Mouse (Mus musculus) stomach, postnatal 0 days (tissue): Measurements from ENCODE around the gene Gm10972. TPM values are rescaled to one million over a fixed set of nuclear protein-coding genes. Genes with fewer than 3 reads are reported as not detected.
"Not testable (repeated sequence)": the region's sequence is repeated elsewhere in the genome, so short reads cannot be mapped to it uniquely, and the experiment has no call there.

ENCODE experiments used
- ATAC-seq: fragments of 200-750 bp; cut with Nextera tagmentation; 2 replicates; pipeline ENCODE4 v1.8.0; 2017; ENCODE audit not compliant: low FRiP score, low TSS enrichment
- DNase-seq: peaks from one replicate; pipeline ENCODE4 v3.0.0-alpha.2; 2016; ENCODE audit warnings: low spot score
- H3K27ac ChIP-seq: fragments of 300-500 bp; sonication (generic); replicated peaks from 2 replicates; pipeline ENCODE4 v1.5.1; 2014; ENCODE audit warnings: mild to moderate bottlenecking, control low read depth
- H3K27me3 ChIP-seq: fragments of 300-500 bp; sonication (generic); 2 replicates; pipeline ENCODE4 v1.6.1; 2014; ENCODE audit warnings: low read length; ENCODE audit not compliant: control insufficient read depth, insufficient read depth
- H3K36me3 ChIP-seq: fragments of 300-500 bp; sonication (generic); 2 replicates; pipeline ENCODE4 v1.6.1; 2014; ENCODE audit warnings: low read length, mixed read lengths; ENCODE audit not compliant: control insufficient read depth, insufficient read depth
- H3K4me1 ChIP-seq: fragments of 300-500 bp; sonication (generic); replicated peaks from 2 replicates; pipeline ENCODE4 v1.6.1; 2014; ENCODE audit warnings: antibody characterized with exemption; ENCODE audit not compliant: control insufficient read depth, insufficient read depth
- H3K4me2 ChIP-seq: fragments of 300-500 bp; sonication (generic); replicated peaks from 2 replicates; pipeline ENCODE4 v1.6.1; 2014; ENCODE audit warnings: low read depth, mild to moderate bottlenecking, control low read depth, moderate library complexity
- H3K4me3 ChIP-seq: fragments of 300-500 bp; sonication (generic); 2 replicates; pipeline ENCODE4 v1.5.1; 2014; ENCODE audit warnings: low read depth, low read length, control low read depth
- H3K9ac ChIP-seq: fragments of 300-500 bp; sonication (generic); 2 replicates; pipeline ENCODE4 v1.6.1; 2014; ENCODE audit warnings: mild to moderate bottlenecking, low read length, control low read depth, mixed read lengths
- H3K9me3 ChIP-seq: fragments of 300-500 bp; sonication (generic); 2 replicates; pipeline ENCODE4 v1.6.1; 2016; ENCODE audit warnings: low read length; ENCODE audit not compliant: control insufficient read depth
- CTCF ChIP-seq: IDR thresholded peaks from 2 replicates; pipeline ENCODE4 v1.5.1; 2016; ENCODE audit warnings: antibody characterized with exemption, low read depth, mild to moderate bottlenecking, moderate library complexity
- EP300 ChIP-seq: optimal IDR thresholded peaks from 2 replicates; pipeline ENCODE3; 2016; ENCODE audit warnings: antibody characterized with exemption
- WGBS: fragments of 180-500 bp; shearing (Covaris S2); extraction: QIAGEN DNeasy Blood & Tissue Kit; methylation state at CpG from one replicate; pipeline ENCODE4 v1.1.7; 2014; 5-methylcytosine and 5-hydroxymethylcytosine counted together
- polyA plus RNA-seq: library from polyadenylated mRNA; unstranded; fragments of >200 nt; fragmentation: Nextera tagmentation; extraction: Ambion mirVana; gene quantifications from 2 replicates; pipeline ENCODE4 v1.2.1, GENCODE M21; 2015

The Gm10972 gene
- polyA plus RNA-seq, 1 experiment from 2014 or later: not detected

DNA sequence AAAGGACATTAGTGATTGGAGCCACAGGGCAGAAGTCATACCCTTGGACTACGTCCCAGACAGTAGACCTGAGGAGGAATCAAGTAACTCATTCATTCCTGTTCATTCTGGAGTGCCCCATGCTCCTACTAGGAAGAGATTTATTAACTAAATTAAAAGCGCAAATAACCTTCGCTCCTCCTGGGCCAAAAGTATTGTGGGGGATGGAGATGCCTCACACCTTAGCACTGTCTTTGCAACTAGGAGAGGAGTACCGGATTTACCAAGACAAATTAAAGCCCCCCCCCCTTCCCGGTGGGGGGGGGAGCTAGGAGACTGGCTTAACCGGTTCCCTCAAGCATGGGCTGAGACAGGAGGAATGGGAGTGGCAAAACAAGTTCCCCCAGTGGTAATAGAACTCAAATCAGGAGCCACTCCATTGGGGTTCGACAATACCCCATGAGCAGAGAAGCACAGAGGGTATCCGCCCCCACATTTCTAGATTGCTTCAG is 36.5 kb downstream of the Gm10972 start:
- Histone ChIP-seq H3K27me3 (no peaks in the 10 kb centered on the region), H3K36me3 (no peaks in the 10 kb centered on the region), H3K4me1 (no peaks in the 10 kb centered on the region), H3K4me2 (no peak overlapping the region), H3K9me3 (no peaks in the 10 kb centered on the region), H3K9ac (no peak overlapping the region), H3K27ac (0 out of 2 replicates have a peak overlapping the region, but pooled peaks have one; percentile 13), H3K4me3 (no peak overlapping the region)
- 47% methylated on average over 8 of the region's 8 CpGs for WGBS
- no peak for TF ChIP-seq CTCF
- TF ChIP-seq EP300: peak; percentile 87
- ATAC-seq (peak; percentile 45), DNase-seq (peak; percentile 69)

DNA sequence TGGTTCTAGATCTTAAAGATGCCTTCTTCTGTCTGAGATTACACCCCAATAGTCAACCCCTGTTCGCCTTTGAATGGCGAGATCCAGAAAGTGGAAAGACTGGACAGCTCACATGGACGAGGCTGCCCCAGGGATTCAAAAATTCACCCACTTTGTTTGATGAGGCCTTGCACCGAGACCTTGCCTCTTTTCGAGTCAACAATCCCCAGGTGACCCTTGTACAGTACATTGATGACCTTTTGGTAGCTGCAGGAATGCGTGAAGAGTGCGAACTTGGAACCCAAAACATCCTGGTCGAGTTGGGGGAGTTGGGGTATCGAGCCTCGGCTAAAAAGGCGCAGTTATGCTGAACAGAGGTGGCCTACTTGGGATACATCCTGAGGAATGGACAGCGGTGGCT is 37.1 kb downstream of the Gm10972 start:
- not testable (repeated sequence) for ATAC-seq, H3K4me3 ChIP-seq, H3K27me3 ChIP-seq, H3K9me3 ChIP-seq, H3K4me2 ChIP-seq, H3K27ac ChIP-seq, H3K9ac ChIP-seq, H3K36me3 ChIP-seq, H3K4me1 ChIP-seq, DNase-seq
- 80% methylated on average over 12 of the region's 12 CpGs for WGBS

GRCm38 (mm10) chr3:94680783-94681182 is 37.9 kb downstream of the Gm10972 start:
- 66% methylated on average over 16 of the region's 16 CpGs for WGBS
- Histone ChIP-seq H3K4me1 (no peaks in the 10 kb centered on the region), H3K9me3 (no peaks in the 10 kb centered on the region), H3K9ac (no peak overlapping the region), H3K36me3 (no peaks in the 10 kb centered on the region), H3K4me2 (peak overlapping the region; percentile 24; the same call in 1 of the 2 replicates), H3K27me3 (no peaks in the 10 kb centered on the region), H3K27ac (no peak overlapping the region; the same call in 1 of the 2 replicates), H3K4me3 (no peak overlapping the region)
- DNase-seq (peak; percentile 51), ATAC-seq (peak; percentile 85)
- TF ChIP-seq CTCF: no peak
- no peak for TF ChIP-seq EP300

GRCm38 (mm10) chr3:94683646-94684045 is 40.7 kb downstream of the Gm10972 start:
- no peak for DNase-seq
- Histone ChIP-seq H3K4me3 (no peak overlapping the region), H3K36me3 (no peaks in the 10 kb centered on the region), H3K9ac (no peak overlapping the region), H3K4me2 (no peak overlapping the region), H3K9me3 (no peaks in the 10 kb centered on the region), H3K27me3 (no peaks in the 10 kb centered on the region), H3K4me1 (no peaks in the 10 kb centered on the region), H3K27ac (no peak overlapping the region)
- ATAC-seq: no peak
- TF ChIP-seq CTCF (no peak), EP300 (no peak)
- 77% methylated on average over 6 of the region's 6 CpGs for WGBS

DNA sequence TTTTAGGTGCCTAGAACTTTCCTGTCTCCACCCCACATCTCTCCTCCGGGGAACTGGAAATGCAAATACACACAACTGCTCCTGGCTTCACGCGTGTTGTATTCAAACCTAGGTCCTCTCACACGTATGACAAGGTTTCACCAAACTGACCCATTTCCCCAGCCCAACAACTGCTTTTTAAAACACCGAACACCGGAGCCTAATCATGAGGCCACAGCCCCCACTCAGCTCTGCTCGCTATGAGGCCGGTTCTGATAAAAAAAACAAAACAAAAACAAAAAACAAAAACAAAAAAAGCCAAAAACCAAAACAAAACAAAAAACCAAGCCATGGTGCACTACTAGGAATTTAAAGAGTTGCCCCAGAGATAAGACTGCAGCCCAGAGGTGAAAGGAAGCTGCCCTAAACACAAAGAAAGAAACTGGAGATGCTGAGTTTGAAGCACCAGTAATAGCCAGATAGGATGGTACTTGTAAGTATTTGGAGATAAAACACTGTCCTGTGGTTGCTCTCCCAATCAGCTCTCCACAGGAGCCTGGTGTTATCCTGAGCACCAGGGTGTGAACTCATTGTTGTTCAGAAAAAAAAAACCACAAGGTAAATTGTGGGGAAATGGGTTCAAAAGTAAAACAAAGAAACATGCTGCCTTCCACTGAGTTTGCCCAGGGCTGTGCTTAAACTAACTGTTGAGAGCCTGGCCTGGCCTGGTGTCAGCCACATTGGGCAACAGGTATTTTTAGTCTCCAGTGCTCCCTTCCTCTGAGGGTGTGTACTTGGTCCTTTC is 43.3 kb downstream of the Gm10972 start:
- WGBS: 85% methylated on average over 8 of the region's 8 CpGs
- not testable (repeated sequence) for H3K9ac ChIP-seq
- ATAC-seq: peak; percentile 51; the same call in 1 of the 2 replicates

GRCm38 (mm10) chr3:94688698-94689097 is 45.8 kb downstream of the Gm10972 start:
- 85% methylated on average over 3 of the region's 3 CpGs for WGBS

More for the DNA sequence above, 43.3 kb downstream of the Gm10972 start:
- H3K4me2 ChIP-seq, H3K36me3 ChIP-seq, DNase-seq, H3K4me1 ChIP-seq, H3K4me3 ChIP-seq, H3K27ac ChIP-seq, H3K9me3 ChIP-seq, H3K27me3 ChIP-seq: not testable (repeated sequence)

DNA sequence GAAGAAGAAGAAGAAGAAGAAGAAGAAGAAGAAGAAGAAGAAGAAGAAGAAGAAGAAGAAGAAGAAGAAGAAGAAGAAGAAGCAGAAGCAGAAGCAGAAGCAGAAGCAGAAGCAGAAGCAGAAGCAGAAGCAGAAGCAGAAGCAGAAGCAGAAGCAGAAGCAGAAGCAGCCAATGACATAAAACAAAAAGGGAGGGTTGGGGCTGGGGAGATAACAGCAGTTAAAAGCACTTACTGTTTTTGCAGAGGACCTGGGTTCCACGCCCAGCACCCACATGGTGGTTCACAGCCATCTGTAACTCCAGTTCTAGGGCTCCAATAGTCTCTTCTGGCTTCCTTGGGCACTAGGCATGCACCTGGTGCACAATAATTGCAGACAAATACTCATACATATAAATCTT is 46.3 kb downstream of the Gm10972 start:
- not testable (repeated sequence) for ATAC-seq, H3K4me2 ChIP-seq, H3K27me3 ChIP-seq, H3K4me3 ChIP-seq, H3K36me3 ChIP-seq, H3K9ac ChIP-seq, DNase-seq, H3K27ac ChIP-seq, H3K4me1 ChIP-seq, H3K9me3 ChIP-seq
- 59% methylated on average over 1 of the region's 1 CpGs for WGBS

More at GRCm38 (mm10) chr3:94688698-94689097, 45.8 kb downstream of the Gm10972 start:
- not testable (repeated sequence) for H3K9me3 ChIP-seq, H3K9ac ChIP-seq, H3K4me1 ChIP-seq, H3K36me3 ChIP-seq, DNase-seq, H3K27ac ChIP-seq, H3K4me3 ChIP-seq, ATAC-seq, H3K27me3 ChIP-seq, H3K4me2 ChIP-seq

DNA sequence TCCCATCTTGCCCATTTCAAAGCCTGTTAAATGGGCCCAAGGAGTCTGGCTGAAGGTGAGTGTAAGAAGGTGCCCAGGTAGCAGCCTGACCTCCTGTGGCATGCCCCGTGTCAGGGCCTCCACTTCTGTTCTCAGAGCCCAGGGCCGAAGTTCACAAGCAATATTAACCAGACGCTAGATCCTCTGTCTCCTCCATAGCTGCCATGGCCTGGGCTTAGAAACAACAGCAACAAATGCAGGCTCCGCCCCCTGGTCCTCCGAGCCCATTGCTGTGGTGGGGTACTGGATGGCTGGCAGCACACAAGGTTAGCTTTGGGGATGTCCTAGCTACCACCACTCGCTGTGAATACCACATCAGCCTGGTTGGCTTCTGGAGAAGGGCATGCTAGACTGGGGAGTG is 47.2 kb downstream of the Gm10972 start:
- not testable (repeated sequence) for H3K4me1 ChIP-seq, H3K27me3 ChIP-seq, H3K9ac ChIP-seq, H3K4me2 ChIP-seq, ATAC-seq, H3K9me3 ChIP-seq, DNase-seq, H3K27ac ChIP-seq, H3K36me3 ChIP-seq, H3K4me3 ChIP-seq
- WGBS: 70% methylated on average over 6 of the region's 6 CpGs
